Mouse (Mus musculus) ES-Bruce4 (cell line): ENCODE data around the gene Eps15l1.

ENCODE experiments used
- CTCF ChIP-seq: IDR thresholded peaks from one replicate; pipeline ENCODE4 v1.8.1; 2011; ENCODE audit warnings: low read depth, low read length
- EP300 ChIP-seq: IDR thresholded peaks from 2 replicates; pipeline ENCODE4 v1.6.1; 2011; ENCODE audit warnings: low read depth, low read length; ENCODE audit not compliant: insufficient read depth
- POLR2A ChIP-seq: IDR thresholded peaks from one replicate; pipeline ENCODE4 v1.8.1; 2011; ENCODE audit warnings: low read length; ENCODE audit not compliant: insufficient read depth

- TF ChIP-seq CTCF (no peak), EP300 (no peak), POLR2A (no peak)
These were observed 48.7 kb upstream of the Eps15l1 start for GRCm38 (mm10) chr8:72469984-72470383.
